Mouse (Mus musculus) heart, embryonic 11.5 days (tissue): Measurements from ENCODE around the gene Sox6. TPM values are rescaled to one million over a fixed set of nuclear protein-coding genes. Genes with fewer than 3 reads are reported as not detected.

ENCODE experiments used
- ATAC-seq: fragments of 200-750 bp; cut with Nextera tagmentation; replicated peaks from 2 replicates; pipeline ENCODE4 v1.8.0; 2017; ENCODE audit warnings: moderate library complexity; ENCODE audit not compliant: insufficient number of reproducible peaks, low FRiP score, low TSS enrichment
- H3K27ac ChIP-seq: fragments of 300-500 bp; sonication (generic); 2 replicates; pipeline ENCODE4 v1.5.1; 2014; ENCODE audit warnings: mild to moderate bottlenecking, low read depth, low read length
- H3K27me3 ChIP-seq: fragments of 300-500 bp; sonication (generic); 2 replicates; pipeline ENCODE4 v1.6.1; 2014; ENCODE audit warnings: mild to moderate bottlenecking, low read length, mixed read lengths; ENCODE audit not compliant: control insufficient read depth, insufficient read depth
- H3K36me3 ChIP-seq: fragments of 300-500 bp; sonication (generic); 2 replicates; pipeline ENCODE4 v1.6.1; 2014; ENCODE audit warnings: mild to moderate bottlenecking, low read length, moderate library complexity, mixed read lengths; ENCODE audit not compliant: control insufficient read depth, insufficient read depth
- H3K4me1 ChIP-seq: fragments of 300-500 bp; sonication (generic); 2 replicates; pipeline ENCODE4 v1.6.1; 2014; ENCODE audit warnings: low read length; ENCODE audit not compliant: control insufficient read depth, insufficient read depth
- H3K4me2 ChIP-seq: fragments of 300-500 bp; sonication (generic); 2 replicates; pipeline ENCODE4 v1.6.1; 2014; ENCODE audit warnings: mild to moderate bottlenecking, moderate library complexity
- H3K4me3 ChIP-seq: fragments of 300-500 bp; sonication (generic); 2 replicates; pipeline ENCODE4 v1.5.1; 2014; ENCODE audit warnings: low read depth, low read length
- H3K9ac ChIP-seq: fragments of 300-500 bp; sonication (generic); 2 replicates; pipeline ENCODE4 v1.6.1; 2014; ENCODE audit warnings: mild to moderate bottlenecking, low read depth, low read length, moderate library complexity
- H3K9me3 ChIP-seq: fragments of 300-500 bp; sonication (generic); replicated peaks from 2 replicates; pipeline ENCODE4 v1.6.1; 2016; ENCODE audit warnings: low read length; ENCODE audit not compliant: control insufficient read depth
- WGBS: fragments of 180-500 bp; shearing (Covaris S2); extraction: QIAGEN DNeasy Blood & Tissue Kit; methylation state at CpG from one replicate; pipeline ENCODE4 v1.1.7; 2014; ENCODE audit not compliant: insufficient replicate concordance; 5-methylcytosine and 5-hydroxymethylcytosine counted together
- polyA plus RNA-seq: library from polyadenylated mRNA; unstranded; fragments of >200 nt; fragmentation: Nextera tagmentation; extraction: Ambion mirVana; gene quantifications from 2 replicates; pipeline ENCODE4 v1.2.1, GENCODE M21; 2014

Gene Sox6
- polyA plus RNA-seq, 1 experiment from 2014 or later: 45.1 TPM

DNA sequence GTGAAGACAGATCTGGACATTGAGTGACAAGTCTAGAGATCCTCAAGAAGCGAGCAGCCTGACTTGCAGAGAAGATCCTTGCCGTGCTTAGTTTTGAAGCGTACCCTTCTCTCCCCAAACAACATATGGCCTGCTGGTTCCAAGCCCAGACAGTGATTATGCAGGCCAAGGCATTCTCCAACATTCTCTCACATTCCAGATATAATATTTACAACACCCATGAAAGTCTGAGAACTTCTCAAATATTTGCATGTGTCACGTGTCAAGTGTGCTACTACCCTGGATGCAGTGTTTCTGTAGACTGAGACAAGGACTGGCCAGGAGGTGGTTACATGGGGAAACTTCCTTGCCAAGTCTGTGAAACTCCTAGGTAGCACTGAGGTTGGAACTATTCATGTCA is 367.3 kb downstream of the Sox6 start:
- no peak overlapping the region for H3K4me2 ChIP-seq
- H3K4me3 ChIP-seq: no peak overlapping the region
- 91% methylated on average over 4 of the region's 4 CpGs for WGBS
- no peak overlapping the region for H3K27ac ChIP-seq
- H3K9me3 ChIP-seq: no peaks in the 10 kb centered on the region
- H3K4me1 ChIP-seq: peaks cover 19% of the 10 kb centered on the region; the same call in 1 of the 2 replicates
- H3K36me3 ChIP-seq: no peaks in the 10 kb centered on the region
- H3K27me3 ChIP-seq: no peaks in the 10 kb centered on the region
- H3K9ac ChIP-seq: no peak overlapping the region
- ATAC-seq: no peak

GRCm38 (mm10) chr7:115669207-115670004 is 369.2 kb downstream of the Sox6 start:
- WGBS: 55% methylated on average over 6 of the region's 6 CpGs
- no peak overlapping the region for H3K27ac ChIP-seq

GRCm38 (mm10) chr7:115666686-115667382 is 371.8 kb downstream of the Sox6 start:
- Histone ChIP-seq H3K27me3 (no peaks in the 10 kb centered on the region), H3K4me2 (peak overlapping the region; percentile 55), H3K27ac (no peak overlapping the region), H3K4me3 (peak overlapping the region; percentile 21; the same call in 1 of the 2 replicates), H3K9me3 (no peaks in the 10 kb centered on the region), H3K4me1 (peaks cover 19% of the 10 kb centered on the region; the same call in 1 of the 2 replicates), H3K9ac (0 out of 2 replicates have a peak overlapping the region, but pooled peaks have one; percentile 58), H3K36me3 (no peaks in the 10 kb centered on the region)
- no peak for ATAC-seq
- WGBS: 43% methylated on average over 18 of the region's 18 CpGs

More at GRCm38 (mm10) chr7:115669207-115670004, 369.2 kb downstream of the Sox6 start:
- no peak overlapping the region for H3K9ac ChIP-seq
- no peak for ATAC-seq
- H3K4me3 ChIP-seq: no peak overlapping the region
- peaks cover 19% of the 10 kb centered on the region; the same call in 1 of the 2 replicates for H3K4me1 ChIP-seq
- no peaks in the 10 kb centered on the region for H3K27me3 ChIP-seq
- no peaks in the 10 kb centered on the region for H3K9me3 ChIP-seq
- H3K4me2 ChIP-seq: no peak overlapping the region
- H3K36me3 ChIP-seq: no peaks in the 10 kb centered on the region

DNA sequence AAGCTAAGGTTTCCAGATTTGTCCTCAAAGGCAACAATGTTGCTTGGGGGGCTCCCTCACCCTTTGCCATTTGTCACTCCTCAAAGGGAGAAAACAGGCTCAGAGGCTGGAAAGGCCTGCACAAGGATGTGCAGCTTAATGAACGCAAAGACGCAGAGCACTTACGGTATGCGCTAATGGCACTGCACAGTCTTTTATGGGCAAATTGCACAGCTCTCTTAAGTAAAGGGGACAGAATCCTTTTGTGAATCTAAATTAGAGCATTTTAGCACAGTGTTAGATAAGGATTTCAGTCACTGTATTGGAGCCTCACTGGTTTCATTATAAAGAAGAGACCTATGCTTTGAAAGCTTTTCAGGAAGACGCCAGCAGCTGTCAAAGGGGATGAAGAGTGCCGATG is 375.2 kb downstream of the Sox6 start:
- H3K4me2 ChIP-seq: no peak overlapping the region
- H3K27me3 ChIP-seq: no peaks in the 10 kb centered on the region
- 0 out of 2 replicates have a peak, but pooled peaks cover 11% of the 10 kb centered on the region for H3K4me1 ChIP-seq
- no peak for ATAC-seq
- H3K27ac ChIP-seq: no peak overlapping the region
- no peak overlapping the region for H3K9ac ChIP-seq
- no peaks in the 10 kb centered on the region for H3K36me3 ChIP-seq
- H3K9me3 ChIP-seq: no peaks in the 10 kb centered on the region
- WGBS: 67% methylated on average over 6 of the region's 6 CpGs
- H3K4me3 ChIP-seq: no peak overlapping the region

- H3K4me1 ChIP-seq: 0 out of 2 replicates have a peak, but pooled peaks cover 3% of the 10 kb centered on the region
- no peaks in the 10 kb centered on the region for H3K36me3 ChIP-seq
- H3K4me2 ChIP-seq: no peak overlapping the region
- WGBS: 84% methylated on average over 9 of the region's 9 CpGs
- no peak for ATAC-seq
- no peaks in the 10 kb centered on the region for H3K9me3 ChIP-seq
- H3K9ac ChIP-seq: no peak overlapping the region
- no peaks in the 10 kb centered on the region for H3K27me3 ChIP-seq
- no peak overlapping the region for H3K27ac ChIP-seq
- no peak overlapping the region for H3K4me3 ChIP-seq
Observed at GRCm38 (mm10) chr7:115662121-115662520, 376.5 kb downstream of the Sox6 start.

GRCm38 (mm10) chr7:115646696-115647095 is 391.9 kb downstream of the Sox6 start:
- no peak for ATAC-seq
- H3K9ac ChIP-seq: no peak overlapping the region
- no peaks in the 10 kb centered on the region for H3K36me3 ChIP-seq
- H3K4me1 ChIP-seq: peaks cover 7% of the 10 kb centered on the region; the same call in 1 of the 2 replicates
- H3K27me3 ChIP-seq: no peaks in the 10 kb centered on the region
- H3K4me2 ChIP-seq: no peak overlapping the region
- H3K9me3 ChIP-seq: no peaks in the 10 kb centered on the region
- H3K27ac ChIP-seq: no peak overlapping the region
- H3K4me3 ChIP-seq: no peak overlapping the region

DNA sequence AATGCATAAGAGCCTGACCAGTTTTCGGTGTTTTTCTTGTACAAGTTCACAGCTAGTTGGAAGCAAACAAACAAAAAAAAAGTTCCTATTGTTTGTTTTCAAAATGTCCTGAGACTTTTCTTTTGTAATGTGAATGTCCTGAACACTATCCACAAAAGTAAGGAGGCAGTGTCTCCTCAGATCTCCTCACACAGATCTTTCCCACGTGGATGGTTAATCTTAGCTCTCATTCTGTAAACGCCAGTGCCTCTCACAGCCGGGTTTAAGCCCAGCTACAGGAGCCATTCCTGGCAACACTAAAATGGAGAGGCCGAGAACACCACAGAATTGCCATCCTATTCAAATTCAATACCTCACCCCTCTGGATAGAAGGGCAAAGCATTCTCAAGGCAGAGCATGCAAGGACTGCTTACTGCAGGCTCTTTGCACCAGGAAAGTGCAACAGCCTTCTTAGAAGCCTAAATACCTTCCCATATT is 392.6 kb downstream of the Sox6 start:
- Histone ChIP-seq H3K36me3 (no peaks in the 10 kb centered on the region), H3K4me3 (no peak overlapping the region), H3K9me3 (no peaks in the 10 kb centered on the region), H3K4me2 (no peak overlapping the region), H3K27ac (no peak overlapping the region), H3K9ac (no peak overlapping the region), H3K27me3 (no peaks in the 10 kb centered on the region), H3K4me1 (peaks cover 7% of the 10 kb centered on the region; the same call in 1 of the 2 replicates)
- WGBS: 35% methylated on average over 5 of the region's 5 CpGs
- ATAC-seq: no peak

- H3K9ac ChIP-seq: no peak overlapping the region
- H3K9me3 ChIP-seq: no peaks in the 10 kb centered on the region
- no peak for ATAC-seq
- H3K27me3 ChIP-seq: no peaks in the 10 kb centered on the region
- H3K27ac ChIP-seq: no peak overlapping the region
- 85% methylated on average over 1 of the region's 1 CpGs for WGBS
- no peak overlapping the region for H3K4me2 ChIP-seq
- H3K4me1 ChIP-seq: peaks cover 7% of the 10 kb centered on the region; the same call in 1 of the 2 replicates
- no peak overlapping the region for H3K4me3 ChIP-seq
- H3K36me3 ChIP-seq: no peaks in the 10 kb centered on the region
Observed at GRCm38 (mm10) chr7:115645272-115645970, 393.2 kb downstream of the Sox6 start.
